Mouse (Mus musculus) intestine, embryonic 16.5 days (tissue): ENCODE data around the gene Daam2. TPM values are rescaled to one million over a fixed set of nuclear protein-coding genes. Genes with fewer than 3 reads are reported as not detected.

Experiments
- ATAC-seq: fragments of 200-750 bp; cut with Nextera tagmentation; 2 replicates; pipeline ENCODE4 v1.8.0; 2017; ENCODE audit warnings: moderate TSS enrichment, moderate library complexity
- H3K27ac ChIP-seq: fragments of 300-500 bp; sonication (generic); 2 replicates; pipeline ENCODE4 v1.5.1; 2014; ENCODE audit warnings: mild to moderate bottlenecking, low read length
- H3K27me3 ChIP-seq: fragments of 300-500 bp; sonication (generic); replicated peaks from 2 replicates; pipeline ENCODE4 v1.6.1; 2014; ENCODE audit warnings: low read length, control low read depth, mixed read lengths; ENCODE audit not compliant: control insufficient read depth, insufficient read depth
- H3K36me3 ChIP-seq: fragments of 300-500 bp; sonication (generic); 2 replicates; pipeline ENCODE4 v1.6.1; 2014; ENCODE audit warnings: low read length, control low read depth; ENCODE audit not compliant: control insufficient read depth, insufficient read depth
- H3K4me1 ChIP-seq: fragments of 300-500 bp; sonication (generic); 2 replicates; pipeline ENCODE4 v1.6.1; 2014; ENCODE audit warnings: low read length, control low read depth, mixed read lengths; ENCODE audit not compliant: control insufficient read depth, insufficient read depth
- H3K4me2 ChIP-seq: fragments of 300-500 bp; sonication (generic); 2 replicates; pipeline ENCODE4 v1.6.1; 2014; ENCODE audit warnings: low read depth, low read length, control low read depth
- H3K4me3 ChIP-seq: fragments of 300-500 bp; sonication (generic); 2 replicates; pipeline ENCODE4 v1.5.1; 2014; ENCODE audit warnings: mild to moderate bottlenecking, low read length
- H3K9ac ChIP-seq: fragments of 300-500 bp; sonication (generic); 2 replicates; pipeline ENCODE4 v1.6.1; 2014; ENCODE audit warnings: low read depth, low read length
- H3K9me3 ChIP-seq: fragments of 300-500 bp; sonication (generic); 2 replicates; pipeline ENCODE4 v1.6.1; 2016; ENCODE audit warnings: low read length, control low read depth; ENCODE audit not compliant: control insufficient read depth
- WGBS: fragments of 180-500 bp; shearing (Covaris S2); extraction: QIAGEN DNeasy Blood & Tissue Kit; methylation state at CpG from one replicate; pipeline ENCODE4 v1.1.7; 2014; 5-methylcytosine and 5-hydroxymethylcytosine counted together
- polyA plus RNA-seq: library from polyadenylated mRNA; unstranded; fragments of >200 nt; fragmentation: Nextera tagmentation; extraction: Ambion mirVana; gene quantifications from 2 replicates; pipeline ENCODE4 v1.2.1, GENCODE M21; 2015

The Daam2 gene
- polyA plus RNA-seq, 1 experiment from 2014 or later, result 3.5 TPM

GRCm38 (mm10) chr17:49544561-49544960, 19.6 kb downstream of the Daam2 start:
- 94% methylated on average over 2 of the region's 2 CpGs for WGBS
- H3K4me1 ChIP-seq, result peaks cover 3% of the 10 kb centered on the region; the same call in 1 of the 2 replicates
- H3K9me3 ChIP-seq, result no peaks in the 10 kb centered on the region
- H3K9ac ChIP-seq, result no peak overlapping the region
- no peaks in the 10 kb centered on the region for H3K36me3 ChIP-seq
- ATAC-seq, result no peak
- H3K4me2 ChIP-seq, result no peak overlapping the region
- H3K27ac ChIP-seq, result no peak overlapping the region
- no peaks in the 10 kb centered on the region for H3K27me3 ChIP-seq
- H3K4me3 ChIP-seq, result no peak overlapping the region

- peaks cover 7% of the 10 kb centered on the region; the same call in 1 of the 2 replicates for H3K4me1 ChIP-seq
- H3K36me3 ChIP-seq, result no peaks in the 10 kb centered on the region
- ATAC-seq, result no peak
- no peak overlapping the region for H3K4me2 ChIP-seq
- 68% methylated on average over 14 of the region's 14 CpGs for WGBS
- H3K9me3 ChIP-seq, result no peaks in the 10 kb centered on the region
- H3K4me3 ChIP-seq, result no peak overlapping the region
- H3K27me3 ChIP-seq, result no peaks in the 10 kb centered on the region
- no peak overlapping the region for H3K9ac ChIP-seq
- H3K27ac ChIP-seq, result no peak overlapping the region
Observed at GRCm38 (mm10) chr17:49540706-49541105, 23.4 kb downstream of the Daam2 start.

- Histone ChIP-seq H3K36me3 (no peaks in the 10 kb centered on the region), H3K4me2 (no peak overlapping the region), H3K9ac (no peak overlapping the region), H3K9me3 (no peaks in the 10 kb centered on the region), H3K27me3 (no peaks in the 10 kb centered on the region), H3K27ac (no peak overlapping the region), H3K4me1 (peaks cover 15% of the 10 kb centered on the region; the same call in 1 of the 2 replicates), H3K4me3 (no peak overlapping the region)
- 14% methylated on average over 8 of the region's 8 CpGs for WGBS
- peak; percentile 54; the same call in 1 of the 2 replicates for ATAC-seq
Observed at GRCm38 (mm10) chr17:49539204-49539603, 24.9 kb downstream of the Daam2 start.

- H3K4me3 ChIP-seq, result no peak overlapping the region
- ATAC-seq, result 0 out of 2 replicates have a peak, but pooled peaks have one; percentile 29
- no peak overlapping the region for H3K9ac ChIP-seq
- H3K27ac ChIP-seq, result peak overlapping the region; percentile 58
- H3K4me2 ChIP-seq, result no peak overlapping the region
- no peaks in the 10 kb centered on the region for H3K27me3 ChIP-seq
- WGBS, result 48% methylated on average over 4 of the region's 4 CpGs
- H3K36me3 ChIP-seq, result no peaks in the 10 kb centered on the region
- no peaks in the 10 kb centered on the region for H3K9me3 ChIP-seq
- H3K4me1 ChIP-seq, result peaks cover 11% of the 10 kb centered on the region; the same call in 1 of the 2 replicates
Observed at GRCm38 (mm10) chr17:49535580-49535979, 28.6 kb downstream of the Daam2 start.

- H3K36me3 ChIP-seq, result no peaks in the 10 kb centered on the region
- 0 out of 2 replicates have a peak, but pooled peaks have one; percentile 24 for ATAC-seq
- no peaks in the 10 kb centered on the region for H3K9me3 ChIP-seq
- H3K4me1 ChIP-seq, result peaks cover 11% of the 10 kb centered on the region; the same call in 1 of the 2 replicates
- H3K9ac ChIP-seq, result no peak overlapping the region
- 37% methylated on average over 9 of the region's 9 CpGs for WGBS
- H3K4me2 ChIP-seq, result no peak overlapping the region
- no peaks in the 10 kb centered on the region for H3K27me3 ChIP-seq
- no peak overlapping the region for H3K27ac ChIP-seq
- H3K4me3 ChIP-seq, result no peak overlapping the region
Observed at GRCm38 (mm10) chr17:49534267-49534719, 29.9 kb downstream of the Daam2 start.

GRCm38 (mm10) chr17:49531661-49532060, 32.5 kb downstream of the Daam2 start:
- Histone ChIP-seq H3K4me3 (no peak overlapping the region), H3K9ac (no peak overlapping the region), H3K4me2 (no peak overlapping the region), H3K27me3 (no peaks in the 10 kb centered on the region), H3K4me1 (peaks cover 14% of the 10 kb centered on the region; the same call in 1 of the 2 replicates), H3K9me3 (no peaks in the 10 kb centered on the region), H3K27ac (no peak overlapping the region), H3K36me3 (no peaks in the 10 kb centered on the region)
- 83% methylated on average over 5 of the region's 5 CpGs for WGBS
- no peak for ATAC-seq

- Histone ChIP-seq H3K4me2 (no peak overlapping the region), H3K27ac (no peak overlapping the region), H3K4me3 (no peak overlapping the region), H3K27me3 (no peaks in the 10 kb centered on the region), H3K4me1 (peaks cover 6% of the 10 kb centered on the region; the same call in 1 of the 2 replicates), H3K9ac (no peak overlapping the region), H3K36me3 (no peaks in the 10 kb centered on the region), H3K9me3 (no peaks in the 10 kb centered on the region)
- WGBS, result 28% methylated on average over 3 of the region's 3 CpGs
- no peak for ATAC-seq
Observed at GRCm38 (mm10) chr17:49530215-49530614, 33.9 kb downstream of the Daam2 start.

- Histone ChIP-seq H3K36me3 (no peaks in the 10 kb centered on the region), H3K27me3 (no peaks in the 10 kb centered on the region), H3K4me2 (no peak overlapping the region), H3K4me3 (no peak overlapping the region), H3K9me3 (no peaks in the 10 kb centered on the region), H3K4me1 (peaks cover 3% of the 10 kb centered on the region; the same call in 1 of the 2 replicates), H3K9ac (no peak overlapping the region), H3K27ac (no peak overlapping the region)
- no peak for ATAC-seq
- WGBS, result 60% methylated on average over 7 of the region's 7 CpGs
Observed at GRCm38 (mm10) chr17:49528503-49529205, 35.5 kb downstream of the Daam2 start.

- Histone ChIP-seq H3K4me1 (peaks cover 3% of the 10 kb centered on the region; the same call in 1 of the 2 replicates), H3K27me3 (no peaks in the 10 kb centered on the region), H3K9ac (no peak overlapping the region), H3K9me3 (no peaks in the 10 kb centered on the region), H3K27ac (no peak overlapping the region), H3K4me3 (no peak overlapping the region), H3K4me2 (no peak overlapping the region), H3K36me3 (no peaks in the 10 kb centered on the region)
- 91% methylated on average over 4 of the region's 4 CpGs for WGBS
- no peak for ATAC-seq
Observed at GRCm38 (mm10) chr17:49528033-49528432, 36.1 kb downstream of the Daam2 start.
